Mouse (Mus musculus): ENCODE data around the gene Atp6v1e2.

The Atp6v1e2 gene

GRCm38 (mm10) chr17:86918786-86919185 is 28.9 kb downstream of the Atp6v1e2 start:
- no peak for DNase-seq (ENCODE audit: low read depth in 1 of 2, low spot score in 2 of 2)

- no peak for DNase-seq (ENCODE audit: low read depth in 1 of 2, low spot score in 2 of 2)
Measured at GRCm38 (mm10) chr17:86917048-86917447, 30.6 kb downstream of the Atp6v1e2 start, which contains the start of gene Tmem247. Gene Tmem247, plus strand, starts transcription at chr17:86917348.

GRCm38 (mm10) chr17:86915540-86915939 is 32.2 kb downstream of the Atp6v1e2 start:
- DNase-seq (ENCODE audit: low read depth in 1 of 2, low spot score in 2 of 2) = no peak

DNA sequence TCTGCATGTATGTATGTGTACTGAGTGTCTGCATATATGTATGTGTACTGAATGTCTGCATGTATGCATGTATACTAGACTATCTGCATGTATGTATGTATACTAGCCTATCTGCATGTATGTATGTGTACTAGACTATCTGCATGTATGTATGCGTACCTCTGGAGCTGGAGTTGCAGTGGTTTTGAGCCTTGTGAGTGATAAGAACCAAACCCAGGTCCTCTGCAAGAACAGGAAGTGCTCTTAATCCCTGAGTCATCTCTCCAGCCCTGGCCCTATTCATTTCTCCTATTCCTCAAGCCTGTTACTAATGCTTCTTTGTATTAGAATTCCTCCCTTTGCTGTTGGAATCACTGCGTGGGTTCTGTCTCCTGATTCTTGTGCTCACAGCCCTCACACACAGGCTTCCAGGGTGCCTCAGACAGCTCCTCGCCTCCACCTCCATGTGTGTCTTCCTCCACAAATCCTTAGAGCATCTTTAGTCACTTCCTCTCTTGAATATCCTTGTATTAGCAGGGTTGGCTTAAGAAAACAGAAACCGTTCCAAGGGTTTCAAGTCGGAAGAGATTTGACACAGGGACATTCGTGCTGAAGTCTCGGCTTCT is 34.6 kb downstream of the Atp6v1e2 start:
- DNase-seq (ENCODE audit: low read depth in 1 of 2, low spot score in 2 of 2) = no peak

DNA sequence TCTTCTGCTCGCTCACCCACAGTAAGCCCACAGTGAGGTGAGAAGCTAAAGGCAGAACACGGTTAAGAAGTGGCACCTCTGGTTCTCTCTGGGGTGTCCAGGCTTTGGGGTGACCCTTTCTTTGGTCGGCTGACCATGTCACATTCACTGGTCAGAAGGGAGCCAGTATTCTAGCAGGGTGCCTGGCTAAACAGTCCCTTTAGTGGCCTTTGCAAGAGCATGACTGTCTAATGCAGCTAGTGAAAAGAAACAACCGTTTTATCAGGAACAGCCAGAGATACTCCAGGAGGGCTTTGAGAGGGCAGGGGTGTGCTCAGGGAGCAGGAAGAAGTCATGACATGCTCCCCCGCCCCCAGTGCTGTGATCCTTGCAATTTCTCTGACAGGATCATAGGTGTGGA is 36.4 kb downstream of the Atp6v1e2 start:
- no peak for DNase-seq (ENCODE audit: low read depth in 1 of 2, low spot score in 2 of 2)

- DNase-seq (ENCODE audit: low read depth in 1 of 2, low spot score in 2 of 2) = no peak
Measured at GRCm38 (mm10) chr17:86909733-86910495, 37.8 kb downstream of the Atp6v1e2 start.

DNA sequence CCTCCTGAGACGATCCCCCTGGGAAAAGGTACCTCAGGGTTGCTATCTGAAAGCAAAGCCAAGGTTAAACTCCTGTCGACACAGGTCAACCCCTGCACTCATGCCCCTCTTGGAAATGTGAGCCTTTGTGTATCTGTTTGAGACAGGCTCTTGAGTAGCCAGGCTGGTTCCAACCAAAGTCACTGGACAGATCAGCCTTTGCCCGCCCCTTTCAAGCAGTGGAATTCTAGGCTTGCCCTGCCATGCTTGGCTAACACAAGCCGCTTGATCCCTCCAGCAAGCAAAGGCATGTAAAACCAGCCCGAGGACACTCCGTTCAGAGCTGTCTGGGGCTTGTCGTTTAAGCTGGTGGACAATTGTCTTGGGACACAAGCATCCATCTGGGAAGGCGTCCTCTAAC is 39.4 kb downstream of the Atp6v1e2 start:
- DNase-seq (ENCODE audit: low read depth in 1 of 2, low spot score in 2 of 2) = no peak

DNA sequence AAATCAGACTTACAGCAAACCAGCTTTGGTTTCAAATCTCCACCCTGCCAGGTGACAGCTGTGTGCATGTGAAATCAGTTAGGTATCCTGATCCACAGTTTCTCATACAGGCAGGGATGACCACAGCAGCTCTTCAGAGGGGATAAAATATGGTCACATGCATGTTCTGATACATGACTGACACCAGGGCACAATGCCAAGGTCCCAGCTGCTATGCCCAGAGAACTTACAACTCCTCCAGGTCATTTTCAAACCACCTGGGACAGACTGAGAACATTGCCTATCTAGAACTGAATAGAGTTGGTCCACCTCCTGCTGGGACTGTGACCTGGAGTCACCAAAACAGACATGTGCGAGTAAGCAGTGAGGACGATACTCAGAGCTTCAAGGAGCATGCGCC is 40.6 kb downstream of the Atp6v1e2 start:
- DNase-seq (ENCODE audit: low read depth in 1 of 2, low spot score in 2 of 2) = no peak

DNA sequence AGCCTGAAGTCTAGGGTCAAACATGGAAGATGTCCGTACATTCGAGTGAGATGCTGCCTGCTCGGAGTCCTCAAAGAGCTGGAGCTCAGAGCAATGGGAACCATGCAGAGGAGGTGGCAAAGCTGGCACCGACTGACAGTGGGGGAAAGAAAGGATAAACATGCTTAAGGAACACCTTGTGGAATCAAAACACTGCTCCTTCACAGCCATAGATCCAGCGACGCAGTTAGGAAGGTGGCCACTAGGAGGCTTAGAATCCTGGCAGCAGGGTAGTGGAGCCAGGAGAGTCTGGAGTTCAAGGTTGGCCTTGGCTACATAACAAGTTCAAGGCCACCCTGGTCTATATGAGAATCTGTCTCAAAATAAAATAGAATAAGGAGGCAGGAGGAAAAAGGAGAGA is 41.1 kb downstream of the Atp6v1e2 start:
- no peak for DNase-seq (ENCODE audit: low read depth in 1 of 2, low spot score in 2 of 2)

GRCm38 (mm10) chr17:86906136-86906461 is 41.6 kb downstream of the Atp6v1e2 start:
- peak in 1 of 2 experiments; percentile 56 for DNase-seq (ENCODE audit: low read depth in 1 of 2, low spot score in 2 of 2)

DNA sequence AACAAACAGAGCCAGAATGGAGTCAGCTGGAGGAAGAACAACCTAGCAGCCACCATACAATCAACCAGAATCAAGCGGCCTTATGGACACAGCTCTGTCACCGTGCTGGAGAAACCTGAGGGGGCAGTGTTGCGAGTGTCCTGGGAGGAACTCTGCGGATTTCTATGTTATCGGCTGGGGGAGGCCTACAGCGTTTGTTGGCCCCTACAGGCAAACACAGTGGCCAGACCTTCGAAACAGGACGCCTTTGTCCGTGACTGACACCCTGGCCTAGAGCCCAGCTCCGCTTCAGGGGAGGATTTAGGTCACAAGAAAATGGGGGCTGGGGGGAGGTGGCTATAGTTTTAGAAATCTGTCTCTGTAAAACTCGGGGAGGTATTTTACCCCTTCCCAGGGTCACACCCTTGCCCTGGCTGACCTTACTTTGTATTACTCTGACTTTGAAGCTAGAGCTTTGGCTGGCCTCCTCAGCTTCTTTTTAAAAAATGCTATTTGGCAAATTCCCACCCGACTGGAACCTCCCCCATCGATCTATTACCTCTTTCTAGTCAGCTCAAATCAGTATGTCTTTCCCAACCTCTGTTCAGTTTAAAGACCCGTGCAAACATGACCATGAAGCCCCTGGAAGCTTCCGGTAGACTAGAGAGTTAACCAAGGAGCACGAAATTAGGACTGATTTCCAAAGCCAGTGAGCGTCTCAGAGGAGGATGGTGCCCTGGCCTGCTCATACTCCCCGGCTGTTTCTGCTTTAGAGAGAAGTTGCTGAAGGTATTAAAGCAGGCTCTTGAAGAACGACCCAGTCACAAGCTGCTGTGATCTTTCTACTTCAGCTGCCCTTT is 42.2 kb downstream of the Atp6v1e2 start:
- no peak for DNase-seq (ENCODE audit: low read depth in 1 of 2, low spot score in 2 of 2)

DNA sequence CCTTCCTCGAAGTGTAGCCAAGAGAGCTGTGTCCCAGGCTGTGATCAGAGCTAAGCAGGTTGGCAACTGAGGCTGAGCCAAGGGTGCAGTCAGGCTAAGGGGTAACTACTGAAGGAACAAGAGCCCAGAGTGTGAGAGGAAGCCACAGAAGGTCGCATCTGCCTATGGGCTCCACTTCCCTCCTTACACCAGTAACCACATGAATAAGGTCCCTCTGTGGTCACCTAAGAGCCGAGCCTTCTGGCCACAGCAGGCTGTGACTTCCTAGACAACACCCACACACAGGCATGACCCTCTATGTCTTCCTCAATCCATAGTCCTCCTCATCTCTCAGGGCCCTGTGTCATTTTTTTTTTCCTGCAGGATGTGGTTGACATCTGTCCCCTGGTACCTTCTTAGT is 43.5 kb downstream of the Atp6v1e2 start:
- DNase-seq (ENCODE audit: low read depth in 1 of 2, low spot score in 2 of 2) = no peak

GRCm38 (mm10) chr17:86903596-86903995 is 44.1 kb downstream of the Atp6v1e2 start:
- DNase-seq (ENCODE audit: low read depth in 1 of 2, low spot score in 2 of 2) = peak in 1 of 2 experiments; percentile 31

DNA sequence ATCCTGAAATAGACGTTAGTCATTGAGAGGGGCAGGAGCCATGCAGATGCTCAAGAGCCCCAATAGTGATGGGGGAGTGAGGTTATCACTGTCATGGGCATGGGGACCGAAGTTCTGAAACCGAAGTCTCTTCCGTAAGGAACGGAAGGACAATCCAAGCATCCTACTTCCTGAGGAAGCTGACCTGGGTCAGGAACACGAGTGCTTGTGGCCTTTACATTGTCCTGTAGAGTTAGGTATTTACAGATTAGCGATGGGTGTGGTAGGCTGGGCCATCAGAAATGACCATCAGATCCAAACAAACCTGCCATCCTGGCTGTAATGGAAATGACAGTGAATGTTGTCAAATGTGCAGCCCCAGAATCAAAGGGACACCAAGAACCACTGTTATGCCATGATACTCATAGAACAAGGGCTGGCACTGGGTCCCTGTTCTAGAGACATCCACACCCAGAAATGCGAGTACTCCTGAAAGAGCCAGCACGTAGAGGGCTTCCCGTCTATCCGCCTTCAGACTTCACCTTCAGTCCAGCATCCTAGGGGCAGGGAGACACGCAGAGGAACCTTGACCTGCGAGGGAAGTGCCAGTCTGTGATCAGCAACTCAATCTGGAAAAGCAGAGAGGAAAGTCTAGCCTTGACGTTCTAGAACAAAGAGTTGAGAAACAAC is 45.2 kb downstream of the Atp6v1e2 start:
- no peak for DNase-seq (ENCODE audit: low read depth in 1 of 2, low spot score in 2 of 2)

DNA sequence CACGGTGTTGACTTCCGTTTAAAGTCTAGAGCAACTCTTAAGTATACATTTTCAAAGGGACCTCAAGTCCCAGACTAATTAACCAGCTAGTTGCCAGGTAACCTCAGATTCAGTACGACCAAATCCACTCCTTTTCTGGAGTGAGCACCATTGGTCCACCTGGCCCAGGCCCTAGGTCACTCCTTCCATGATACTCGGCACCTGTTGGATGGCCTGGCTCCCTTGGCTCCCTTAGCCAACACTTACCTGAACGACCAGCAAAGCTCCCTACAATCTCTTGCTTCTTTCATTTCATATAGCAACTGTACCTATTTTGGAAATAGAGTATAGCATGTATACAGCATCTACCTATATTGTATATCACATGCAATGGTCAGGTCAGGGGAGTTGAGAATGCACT is 47.1 kb downstream of the Atp6v1e2 start:
- no peak for DNase-seq (ENCODE audit: low read depth in 1 of 2, low spot score in 2 of 2)

DNA sequence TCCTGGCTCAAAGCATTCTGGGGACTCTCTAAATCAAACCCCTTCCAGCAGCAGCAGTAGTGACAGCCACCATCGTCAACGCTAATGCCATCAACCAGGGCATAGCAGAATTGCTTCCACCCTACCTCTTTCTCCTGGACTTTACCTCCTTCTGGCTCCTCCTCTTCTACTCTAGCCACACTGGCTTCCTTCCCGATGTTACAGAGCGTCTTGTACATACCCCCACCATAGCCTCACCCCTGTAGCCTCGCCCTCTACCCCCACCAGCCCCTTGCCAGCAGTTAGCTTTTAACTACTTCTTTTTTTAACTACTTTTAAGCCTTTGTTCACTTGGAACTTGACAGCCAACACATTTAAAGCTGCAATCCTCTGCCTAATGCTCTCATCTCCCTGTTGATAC is 47.9 kb downstream of the Atp6v1e2 start:
- DNase-seq (ENCODE audit: low read depth in 1 of 2, low spot score in 2 of 2) = no peak

DNA sequence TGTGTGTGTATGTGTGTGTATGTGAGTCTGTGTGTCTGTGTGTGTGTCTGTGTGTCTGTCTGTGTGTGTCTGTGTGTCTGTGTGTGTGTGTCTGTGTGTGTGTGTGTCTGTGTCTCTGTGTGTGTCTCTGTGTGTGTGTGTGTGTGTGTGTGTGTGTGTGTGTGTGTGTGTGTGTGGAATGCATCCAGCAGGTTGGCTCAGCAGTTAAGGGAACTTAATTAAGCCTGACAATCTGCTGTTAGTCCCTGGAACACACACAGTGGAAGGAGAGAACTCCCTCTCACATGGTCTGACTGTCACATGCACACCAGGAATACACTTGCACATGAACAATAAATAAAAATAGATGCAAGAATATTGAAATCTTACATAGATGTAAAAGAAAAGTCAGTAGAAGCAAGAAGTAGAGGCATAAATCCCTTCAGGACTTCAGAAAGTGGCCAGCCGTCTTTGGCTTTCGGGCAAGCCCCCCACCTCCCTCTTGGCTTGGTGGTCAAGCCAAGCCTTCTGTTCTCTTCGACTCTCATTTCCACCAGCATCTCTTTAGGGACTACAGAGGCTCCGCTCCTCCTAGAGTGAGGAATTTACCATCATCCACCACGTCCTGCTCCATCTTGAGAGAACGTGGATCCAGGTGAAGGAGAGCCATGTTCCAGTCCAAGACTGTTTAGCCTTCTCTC is 50.1 kb downstream of the Atp6v1e2 start:
- no peak for DNase-seq (ENCODE audit: low read depth in 1 of 2, low spot score in 2 of 2)

GRCm38 (mm10) chr17:86895191-86895590 is 52.5 kb downstream of the Atp6v1e2 start:
- no peak for DNase-seq (ENCODE audit: low read depth in 1 of 2, low spot score in 2 of 2)
